Mouse (Mus musculus): ENCODE measurements around the gene Drp2.

Gene Drp2

GRCm38 (mm10) chrX:134403863-134404583, at the start of gene Drp2:
Gene Drp2, plus strand, starts transcription at chrX:134404551.
- no peak for DNase-seq (ENCODE audit: extremely low read depth, low read depth, low spot score)

GRCm38 (mm10) chrX:134359336-134359735, 45.0 kb upstream of the Drp2 start:
- peak; percentile 16 for DNase-seq (ENCODE audit: extremely low read depth, low read depth, low spot score)

GRCm38 (mm10) chrX:134362156-134362555, 42.2 kb upstream of the Drp2 start:
- no peak for DNase-seq (ENCODE audit: extremely low read depth, low read depth, low spot score)

GRCm38 (mm10) chrX:134365421-134365820, 38.9 kb upstream of the Drp2 start:
- DNase-seq (ENCODE audit: extremely low read depth, low read depth, low spot score): no peak

GRCm38 (mm10) chrX:134366547-134366946, 37.8 kb upstream of the Drp2 start:
- DNase-seq (ENCODE audit: extremely low read depth, low read depth, low spot score): no peak

GRCm38 (mm10) chrX:134371279-134371678, 33.1 kb upstream of the Drp2 start:
- DNase-seq (ENCODE audit: extremely low read depth, low read depth, low spot score): no peak

- DNase-seq (ENCODE audit: extremely low read depth, low read depth, low spot score): no peak
Measured at GRCm38 (mm10) chrX:134374190-134374589, 30.2 kb upstream of the Drp2 start.

- no peak for DNase-seq (ENCODE audit: extremely low read depth, low read depth, low spot score)
Measured at GRCm38 (mm10) chrX:134384896-134385295, 19.5 kb upstream of the Drp2 start.

- no peak for DNase-seq (ENCODE audit: extremely low read depth, low read depth, low spot score)
Measured at GRCm38 (mm10) chrX:134398972-134399371, 5.4 kb upstream of the Drp2 start.

GRCm38 (mm10) chrX:134404584-134404955, 219 bp downstream of the Drp2 start:
- no peak for DNase-seq (ENCODE audit: extremely low read depth, low read depth, low spot score)

- no peak for DNase-seq (ENCODE audit: extremely low read depth, low read depth, low spot score)
Measured at GRCm38 (mm10) chrX:134409354-134409900, 5.1 kb downstream of the Drp2 start.

- DNase-seq (ENCODE audit: extremely low read depth, low read depth, low spot score): no peak
Measured at GRCm38 (mm10) chrX:134412096-134412495, 7.7 kb downstream of the Drp2 start.

- no peak for DNase-seq (ENCODE audit: extremely low read depth, low read depth, low spot score)
Measured at GRCm38 (mm10) chrX:134420097-134420496, 15.7 kb downstream of the Drp2 start.

- no peak for DNase-seq (ENCODE audit: extremely low read depth, low read depth, low spot score)
Measured at GRCm38 (mm10) chrX:134424263-134424662, 19.9 kb downstream of the Drp2 start.

GRCm38 (mm10) chrX:134425798-134426197, 21.4 kb downstream of the Drp2 start:
- no peak for DNase-seq (ENCODE audit: extremely low read depth, low read depth, low spot score)

GRCm38 (mm10) chrX:134426819-134427218, 22.5 kb downstream of the Drp2 start:
- DNase-seq (ENCODE audit: extremely low read depth, low read depth, low spot score): no peak

GRCm38 (mm10) chrX:134427307-134427706, 23.0 kb downstream of the Drp2 start:
- DNase-seq (ENCODE audit: extremely low read depth, low read depth, low spot score): no peak

GRCm38 (mm10) chrX:134474988-134475710, 70.8 kb downstream of the Drp2 start:
- DNase-seq (ENCODE audit: extremely low read depth, low read depth, low spot score): no peak

GRCm38 (mm10) chrX:134476290-134476689, 71.9 kb downstream of the Drp2 start, which contains the start of gene Taf7l:
Gene Taf7l, minus strand, starts transcription at chrX:134476490.
- DNase-seq (ENCODE audit: extremely low read depth, low read depth, low spot score): no peak

GRCm38 (mm10) chrX:134481720-134482119, 77.4 kb downstream of the Drp2 start:
- no peak for DNase-seq (ENCODE audit: extremely low read depth, low read depth, low spot score)

- DNase-seq (ENCODE audit: extremely low read depth, low read depth, low spot score): no peak
Measured at GRCm38 (mm10) chrX:134500651-134501050, 96.3 kb downstream of the Drp2 start.
